Mouse (Mus musculus) heart, adult 2 months (tissue): Measurements from ENCODE around the gene Slit1. TPM values are rescaled to one million over a fixed set of nuclear protein-coding genes. Genes with fewer than 3 reads are reported as not detected.

Experiments
- DNase-seq, 2 experiments: peaks; one replicate each; pipeline ENCODE4 v3.0.0; 2021
- H3K27ac ChIP-seq: fragments of 200-600 bp; 2 replicates; pipeline ENCODE4 v1.8.1; 2022
- H3K27me3 ChIP-seq: fragments of 200-500 bp; 2 replicates; pipeline ENCODE4 v1.6.1; 2012; ENCODE audit warnings: mild to moderate bottlenecking, low read length, inconsistent platforms, mixed read lengths; ENCODE audit not compliant: control insufficient read depth, insufficient read depth
- H3K36me3 ChIP-seq: fragments of 200-500 bp; 2 replicates; pipeline ENCODE4 v1.6.1; 2012; ENCODE audit warnings: low read length, inconsistent platforms; ENCODE audit not compliant: control insufficient read depth, insufficient read depth
- H3K4me1 ChIP-seq: fragments of 200-500 bp; 2 replicates; pipeline ENCODE4 v1.6.1; 2011; ENCODE audit warnings: low read length; ENCODE audit not compliant: control insufficient read depth, insufficient read depth
- H3K4me3 ChIP-seq: fragments of 200-600 bp; 2 replicates; pipeline ENCODE4 v1.8.1; 2022
- H3K79me2 ChIP-seq: fragments of 200-500 bp; replicated peaks from 2 replicates; pipeline ENCODE4 v1.6.1; 2012; ENCODE audit warnings: mild to moderate bottlenecking, inconsistent platforms, low read length, moderate library complexity, mixed read lengths; ENCODE audit not compliant: control insufficient read depth, insufficient read depth
- H3K9ac ChIP-seq: fragments of 200-500 bp; 2 replicates; pipeline ENCODE4 v1.6.1; 2012; ENCODE audit warnings: low read depth, mild to moderate bottlenecking, control low read depth, inconsistent platforms, low read length, mixed read lengths
- CTCF ChIP-seq: fragments of 200-600 bp; IDR thresholded peaks from 2 replicates; pipeline ENCODE4 v1.8.1; 2022; ENCODE audit warnings: antibody characterized with exemption, mild to moderate bottlenecking, moderate library complexity
- EP300 ChIP-seq: fragments of 200-500 bp; IDR thresholded peaks from 2 replicates; pipeline ENCODE4 v1.6.1; 2011; ENCODE audit warnings: low read depth, low read length, control low read depth; ENCODE audit not compliant: insufficient read depth
- POLR2A ChIP-seq: fragments of 200-500 bp; IDR thresholded peaks from 2 replicates; pipeline ENCODE4 v1.6.1; 2011; ENCODE audit warnings: mild to moderate bottlenecking, low read depth, low read length, control low read depth; ENCODE audit not compliant: insufficient read depth
- WGBS: fragments of 180-500 bp; shearing (Covaris S2); methylation state at CpG from one replicate; pipeline ENCODE4 v1.1.7; 2018; 5-methylcytosine and 5-hydroxymethylcytosine counted together
- intact Hi-C: fragments of 180-260 bp; cut with DNase I; formaldehyde crosslinking; loops from one replicate; pipeline ENCODE4 v1.15.1; 2025
- polyA plus RNA-seq: library from polyadenylated mRNA; depleted of rRNA; stranded (reverse); fragments of >200 nt; gene quantifications from 2 replicates; pipeline ENCODE4 v1.2.3, GENCODE M21; 2012
- total RNA-seq, 2 experiments: library from RNA; stranded (reverse); gene quantifications; 2 replicates each; pipeline ENCODE4 v1.2.3; 2021

The Slit1 gene
- total and polyA plus RNA-seq, 3 experiments: 0.05 to 0.07 (median 0.06) TPM

GRCm38 (mm10) chr19:41651967-41652366 is 91.5 kb downstream of the Slit1 start:
- TF ChIP-seq CTCF (no peak), EP300 (no peak), POLR2A (no peak)
- peaks cover 1% of the 10 kb centered on the region; the same call in 1 of the 2 replicates for H3K4me1 ChIP-seq
- H3K79me2 ChIP-seq: no peaks in the 10 kb centered on the region
- intact Hi-C loops: no loop called here
- DNase-seq: no peak
- H3K9ac ChIP-seq: no peak overlapping the region
- H3K4me3 ChIP-seq: no peak overlapping the region
- H3K27ac ChIP-seq: no peak overlapping the region
- 49% methylated on average over 10 of the region's 10 CpGs for WGBS
- no peaks in the 10 kb centered on the region for H3K27me3 ChIP-seq
- no peaks in the 10 kb centered on the region for H3K36me3 ChIP-seq

GRCm38 (mm10) chr19:41649394-41649793 is 94.1 kb downstream of the Slit1 start:
- Histone ChIP-seq H3K36me3 (no peaks in the 10 kb centered on the region), H3K4me1 (no peaks in the 10 kb centered on the region), H3K79me2 (no peaks in the 10 kb centered on the region), H3K4me3 (no peak overlapping the region), H3K9ac (no peak overlapping the region), H3K27me3 (no peaks in the 10 kb centered on the region), H3K27ac (no peak overlapping the region)
- no peak for TF ChIP-seq EP300
- no peak for TF ChIP-seq CTCF
- no peak for TF ChIP-seq POLR2A
- WGBS: 38% methylated on average over 10 of the region's 10 CpGs
- DNase-seq: no peak
- intact Hi-C loops: no loop called here

GRCm38 (mm10) chr19:41646947-41647631 is 96.4 kb downstream of the Slit1 start:
- Histone ChIP-seq H3K27me3 (no peaks in the 10 kb centered on the region), H3K9ac (no peak overlapping the region), H3K4me3 (no peak overlapping the region), H3K36me3 (no peaks in the 10 kb centered on the region), H3K4me1 (no peaks in the 10 kb centered on the region), H3K79me2 (no peaks in the 10 kb centered on the region), H3K27ac (no peak overlapping the region)
- 32% methylated on average over 16 of the region's 16 CpGs for WGBS
- intact Hi-C loops: loop anchor here (1.0 kb wide), 1 partner anchor 117 kb away; no protein-coding TSS in a partner anchor
- TF ChIP-seq EP300 (no peak), CTCF (peak; percentile 93)
- DNase-seq: peak; percentile 59 to 70

- no peak for DNase-seq
- intact Hi-C loops: no loop called here
- H3K27ac ChIP-seq: no peak overlapping the region
- WGBS: 63% methylated on average over 11 of the region's 11 CpGs
- H3K27me3 ChIP-seq: no peaks in the 10 kb centered on the region
- H3K4me3 ChIP-seq: no peak overlapping the region
- no peaks in the 10 kb centered on the region for H3K4me1 ChIP-seq
- no peaks in the 10 kb centered on the region for H3K36me3 ChIP-seq
- H3K79me2 ChIP-seq: no peaks in the 10 kb centered on the region
- no peak overlapping the region for H3K9ac ChIP-seq
- TF ChIP-seq CTCF: no peak
- TF ChIP-seq EP300: no peak
- no peak for TF ChIP-seq POLR2A
Measured at GRCm38 (mm10) chr19:41643010-41643409, 100.5 kb downstream of the Slit1 start.

- Histone ChIP-seq H3K4me1 (no peaks in the 10 kb centered on the region), H3K27ac (no peak overlapping the region), H3K27me3 (0 out of 2 replicates have a peak, but pooled peaks cover 1% of the 10 kb centered on the region), H3K4me3 (no peak overlapping the region), H3K36me3 (no peaks in the 10 kb centered on the region), H3K9ac (no peak overlapping the region), H3K79me2 (no peaks in the 10 kb centered on the region)
- DNase-seq: no peak
- 74% methylated on average over 6 of the region's 6 CpGs for WGBS
- no peak for TF ChIP-seq EP300
- TF ChIP-seq POLR2A: no peak
- TF ChIP-seq CTCF: no peak
- intact Hi-C loops: no loop called here
Measured at GRCm38 (mm10) chr19:41634999-41635398, 108.5 kb downstream of the Slit1 start.

GRCm38 (mm10) chr19:41634099-41634498 is 109.4 kb downstream of the Slit1 start:
- WGBS: 70% methylated on average over 10 of the region's 10 CpGs
- TF ChIP-seq POLR2A: no peak
- no peak for TF ChIP-seq EP300
- no peaks in the 10 kb centered on the region for H3K4me1 ChIP-seq
- no peaks in the 10 kb centered on the region for H3K36me3 ChIP-seq
- H3K79me2 ChIP-seq: no peaks in the 10 kb centered on the region
- no peak for DNase-seq
- no peak overlapping the region for H3K4me3 ChIP-seq
- intact Hi-C loops: no loop called here
- no peak overlapping the region for H3K27ac ChIP-seq
- 0 out of 2 replicates have a peak, but pooled peaks cover 1% of the 10 kb centered on the region for H3K27me3 ChIP-seq
- no peak overlapping the region for H3K9ac ChIP-seq
